10 mouse cellular contexts compared by ENCODE assay signal in genomic region chr3:89521503-89521854, GRCm38 (mm10). TPM values are rescaled to one million over a fixed set of nuclear protein-coding genes. Genes with fewer than 3 reads are reported as not detected.
DNase-seq lines count a peak whose midpoint lies in the region; ATAC-seq lines count a peak whose summit lies in the region.
"Had no signal": no experiment of that assay in that cellular context is flagged by ENCODE, and none has a peak within 500 bp of the region (broad histone marks: within the 10 kb centered on the region; RNA-seq: fewer than 3 reads in every experiment).

No protein-coding gene starts in this region.

- no peak for ATAC-seq in kidney, embryonic 16.5 days (ENCODE audit: low FRiP score, low TSS enrichment)
- ATAC-seq in embryonic facial prominence, embryonic 14.5 days (ENCODE audit: low read depth): no peak
- no peak for ATAC-seq in intestine, embryonic 14.5 days (replicated peaks; ENCODE audit: low FRiP score, low TSS enrichment, low read depth)
- no peak for ATAC-seq in neural tube, embryonic 14.5 days (ENCODE audit: low read depth)

- H3K9me3 ChIP-seq in kidney, embryonic 16.5 days (ENCODE audit: low read length): peaks cover 4% of the 10 kb centered on the region; the same call in 1 of the 2 replicates
- H3K9me3 ChIP-seq in embryonic facial prominence, embryonic 14.5 days (ENCODE audit: control insufficient read depth, low read length): peaks cover 8% of the 10 kb centered on the region
- peaks cover 6% of the 10 kb centered on the region for H3K9me3 ChIP-seq in intestine, embryonic 14.5 days (ENCODE audit: control insufficient read depth, low read length)
- H3K9me3 ChIP-seq in neural tube, embryonic 14.5 days (ENCODE audit: control insufficient read depth, low read length): no peaks in the 10 kb centered on the region

- no peaks in the 10 kb centered on the region for H3K36me3 ChIP-seq in kidney, embryonic 16.5 days (ENCODE audit: insufficient read depth, low read length)
- H3K36me3 ChIP-seq in embryonic facial prominence, embryonic 14.5 days (ENCODE audit: control insufficient read depth, insufficient read depth, low read length): no peaks in the 10 kb centered on the region
- H3K36me3 ChIP-seq in intestine, embryonic 14.5 days (ENCODE audit: control insufficient read depth, insufficient read depth, low read length): no peaks in the 10 kb centered on the region
- H3K36me3 ChIP-seq in neural tube, embryonic 14.5 days (ENCODE audit: control insufficient read depth, insufficient read depth, low read length): no peaks in the 10 kb centered on the region

- H3K27me3 ChIP-seq in kidney, embryonic 16.5 days (ENCODE audit: insufficient read depth, low read length): peaks cover 14% of the 10 kb centered on the region
- H3K27me3 ChIP-seq in embryonic facial prominence, embryonic 14.5 days (replicated peaks; ENCODE audit: control insufficient read depth, insufficient read depth, low read length): peaks cover 4% of the 10 kb centered on the region; the same call in 1 of the 2 replicates
- H3K27me3 ChIP-seq in intestine, embryonic 14.5 days (replicated peaks; ENCODE audit: control insufficient read depth, insufficient read depth, low read length): peaks cover 11% of the 10 kb centered on the region; the same call in 1 of the 2 replicates
- no peaks in the 10 kb centered on the region for H3K27me3 ChIP-seq in neural tube, embryonic 14.5 days (ENCODE audit: control insufficient read depth, insufficient read depth, low read length)

- intact Hi-C loops in left cerebral cortex, postnatal 36 days (cut with DNase I): loop anchor here (5.0 kb wide), 1 partner anchor 71 kb away; no protein-coding TSS in a partner anchor

- peak overlapping the region; percentile 85 for H3K4me2 ChIP-seq in kidney, embryonic 16.5 days (replicated peaks; ENCODE audit: low read depth, low read length)
- H3K4me2 ChIP-seq in embryonic facial prominence, embryonic 14.5 days (ENCODE audit: low read depth, low read length): peak overlapping the region; percentile 97
- peak overlapping the region; percentile 84 for H3K4me2 ChIP-seq in intestine, embryonic 14.5 days (ENCODE audit: low read length)
- peak overlapping the region; percentile 87 for H3K4me2 ChIP-seq in neural tube, embryonic 14.5 days (ENCODE audit: low read depth, low read length)

- WGBS in kidney, embryonic 16.5 days: 3% methylated on average over 7 of the region's 7 CpGs
- 5% methylated on average over 7 of the region's 7 CpGs for WGBS in embryonic facial prominence, embryonic 14.5 days
- WGBS in intestine, embryonic 14.5 days: 5% methylated on average over 7 of the region's 7 CpGs
- WGBS in neural tube, embryonic 14.5 days: 2% methylated on average over 7 of the region's 7 CpGs

- no peak overlapping the region for H3K27ac ChIP-seq in kidney, embryonic 16.5 days (ENCODE audit: low read length)
- H3K27ac ChIP-seq in embryonic facial prominence, embryonic 14.5 days (replicated peaks; ENCODE audit: low read depth, low read length): no peak overlapping the region
- no peak overlapping the region for H3K27ac ChIP-seq in intestine, embryonic 14.5 days (ENCODE audit: low read depth)
- H3K27ac ChIP-seq in neural tube, embryonic 14.5 days (ENCODE audit: low read depth, low read length): no peak overlapping the region
- H3K27ac ChIP-seq: liver, embryonic 14.5 days had no signal

- peaks cover 32% of the 10 kb centered on the region for H3K4me1 ChIP-seq in kidney, embryonic 16.5 days (ENCODE audit: insufficient read depth, low read length)
- H3K4me1 ChIP-seq in embryonic facial prominence, embryonic 14.5 days (ENCODE audit: control insufficient read depth, insufficient read depth, low read length): peaks cover 26% of the 10 kb centered on the region
- peaks cover 35% of the 10 kb centered on the region for H3K4me1 ChIP-seq in intestine, embryonic 14.5 days (replicated peaks; ENCODE audit: control insufficient read depth, insufficient read depth, low read length)
- peaks cover 21% of the 10 kb centered on the region for H3K4me1 ChIP-seq in neural tube, embryonic 14.5 days (ENCODE audit: control insufficient read depth, insufficient read depth, low read length)

- H3K9ac ChIP-seq in kidney, embryonic 16.5 days (replicated peaks; ENCODE audit: low read length): peak overlapping the region; percentile 46
- peak overlapping the region; percentile 64 for H3K9ac ChIP-seq in embryonic facial prominence, embryonic 14.5 days (ENCODE audit: low read depth, low read length)
- peak overlapping the region; percentile 34 for H3K9ac ChIP-seq in intestine, embryonic 14.5 days (ENCODE audit: low read length)
- H3K9ac ChIP-seq in neural tube, embryonic 14.5 days (replicated peaks; ENCODE audit: low read depth, low read length): peak overlapping the region; percentile 44; the same call in 1 of the 2 replicates
- H3K9ac ChIP-seq: liver, embryonic 14.5 days had no signal

- H3K4me3 ChIP-seq in kidney, embryonic 16.5 days (ENCODE audit: low read length): peak overlapping the region; percentile 48
- H3K4me3 ChIP-seq in embryonic facial prominence, embryonic 14.5 days (ENCODE audit: low read depth, low read length): peak overlapping the region; percentile 45
- peak overlapping the region; percentile 48 for H3K4me3 ChIP-seq in intestine, embryonic 14.5 days (ENCODE audit: low read depth, low read length)
- peak overlapping the region; percentile 40 for H3K4me3 ChIP-seq in neural tube, embryonic 14.5 days (ENCODE audit: low read depth, low read length)

- DNase-seq in kidney, adult 18-20 months: no peak
- no peak for DNase-seq in embryonic facial prominence, embryonic 14.5 days (ENCODE audit: low spot score)
- no peak for DNase-seq in intestine, embryonic 14.5 days (ENCODE audit: low spot score)
- DNase-seq in spleen, adult 18-20 months: no peak
- DNase-seq in cerebellum, adult 18-20 months: no peak
- DNase-seq in left cerebral cortex, postnatal 36 days (ENCODE audit: low spot score in 2 of 2): no peak
- DNase-seq: thymus, postnatal 36 days had no signal

RNA-seq across cellular contexts. Expression of gene Kcnn3, which starts 1.5 kb away (rescaled TPM):
- 2.5 and 2.6 TPM in 2 replicates for polyA plus RNA-seq in kidney, embryonic 16.5 days (2015; fragmentation: Nextera tagmentation; extraction: Ambion mirVana)
- polyA plus RNA-seq in embryonic facial prominence, embryonic 14.5 days (2014; fragmentation: Nextera tagmentation; extraction: Ambion mirVana): 3.7 and 4.6 TPM in 2 replicates
- 5.6 and 6.3 TPM in 2 replicates for polyA plus RNA-seq in intestine, embryonic 14.5 days (2014; fragmentation: Nextera tagmentation; extraction: Ambion mirVana)
- polyA plus RNA-seq in neural tube, embryonic 14.5 days (2014; fragmentation: Nextera tagmentation; extraction: Ambion mirVana): 6.1 and 9.9 TPM in 2 replicates
- total RNA-seq in left cerebral cortex, postnatal 36 days (2021): 10 to 100 TPM; 16.4 to 23.5 TPM
